Mouse (Mus musculus) heart, postnatal 0 days (tissue): ENCODE data around the gene Eif3b. TPM values are rescaled to one million over a fixed set of nuclear protein-coding genes. Genes with fewer than 3 reads are reported as not detected.

Source experiments
- ATAC-seq: fragments of 200-750 bp; cut with Nextera tagmentation; 2 replicates; pipeline ENCODE4 v1.8.0; 2017; ENCODE audit warnings: low read depth, moderate number of reproducible peaks, moderate library complexity; ENCODE audit not compliant: insufficient read depth
- DNase-seq: peaks from one replicate; pipeline ENCODE4 v3.0.0-alpha.2; 2016; ENCODE audit warnings: low spot score
- H3K27ac ChIP-seq: fragments of 300-500 bp; sonication (generic); 2 replicates; pipeline ENCODE4 v1.5.1; 2014; ENCODE audit warnings: low read depth, mild to moderate bottlenecking
- H3K27me3 ChIP-seq: fragments of 300-500 bp; sonication (generic); 2 replicates; pipeline ENCODE4 v1.6.1; 2014; ENCODE audit warnings: low read length, mixed read lengths; ENCODE audit not compliant: control insufficient read depth, insufficient read depth
- H3K36me3 ChIP-seq: fragments of 300-500 bp; sonication (generic); replicated peaks from 2 replicates; pipeline ENCODE4 v1.6.1; 2014; ENCODE audit warnings: low read length, mixed read lengths; ENCODE audit not compliant: control insufficient read depth, insufficient read depth
- H3K4me1 ChIP-seq: fragments of 300-500 bp; sonication (generic); 2 replicates; pipeline ENCODE4 v1.6.1; 2014; ENCODE audit warnings: antibody characterized with exemption; ENCODE audit not compliant: control insufficient read depth, insufficient read depth
- H3K4me2 ChIP-seq: fragments of 300-500 bp; sonication (generic); 2 replicates; pipeline ENCODE4 v1.6.1; 2014; ENCODE audit warnings: low read depth, mild to moderate bottlenecking, low read length, moderate library complexity
- H3K4me3 ChIP-seq: fragments of 300-500 bp; sonication (generic); 2 replicates; pipeline ENCODE4 v1.5.1; 2014; ENCODE audit warnings: low read depth, low read length
- H3K9ac ChIP-seq: fragments of 300-500 bp; sonication (generic); replicated peaks from 2 replicates; pipeline ENCODE4 v1.6.1; 2014; ENCODE audit warnings: low read depth, low read length, mixed read lengths
- H3K9me3 ChIP-seq: fragments of 300-500 bp; sonication (generic); replicated peaks from 2 replicates; pipeline ENCODE4 v1.6.1; 2016; ENCODE audit warnings: low read length; ENCODE audit not compliant: control insufficient read depth
- CTCF ChIP-seq: IDR thresholded peaks from 2 replicates; pipeline ENCODE4 v1.5.1; 2016; ENCODE audit warnings: antibody characterized with exemption, control low read depth, low read depth
- EP300 ChIP-seq: IDR thresholded peaks from 2 replicates; pipeline ENCODE4 v1.6.1; 2016; ENCODE audit warnings: antibody characterized with exemption, low read depth
- WGBS: fragments of 180-500 bp; shearing (Covaris S2); extraction: QIAGEN DNeasy Blood & Tissue Kit; methylation state at CpG from one replicate; pipeline ENCODE4 v1.1.7; 2014; 5-methylcytosine and 5-hydroxymethylcytosine counted together
- polyA plus RNA-seq: library from polyadenylated mRNA; unstranded; fragments of >200 nt; fragmentation: Nextera tagmentation; extraction: Ambion mirVana; gene quantifications from 2 replicates; pipeline ENCODE4 v1.2.1, GENCODE M21; 2015
- total RNA-seq: library from RNA; depleted of rRNA; stranded (reverse); fragments of >200 nt; gene quantifications from 2 replicates; pipeline ENCODE4 v1.2.3, GENCODE M21; 2014; ENCODE audit warnings: low replicate concordance

Gene Eif3b
- total and polyA plus RNA-seq, 2 experiments from 2014 or later: 37.4 to 40.0 TPM

GRCm38 (mm10) chr5:140396166-140396940, 22.8 kb upstream of the Eif3b start:
- 50% methylated on average over 8 of the region's 8 CpGs for WGBS
- no peak overlapping the region for H3K4me2 ChIP-seq
- H3K36me3 ChIP-seq: no peaks in the 10 kb centered on the region
- no peak for ATAC-seq
- no peak for DNase-seq
- no peak overlapping the region for H3K4me3 ChIP-seq
- no peaks in the 10 kb centered on the region for H3K27me3 ChIP-seq
- no peaks in the 10 kb centered on the region for H3K9me3 ChIP-seq
- no peak for TF ChIP-seq EP300
- peak; percentile 55 for TF ChIP-seq CTCF
- H3K27ac ChIP-seq: no peak overlapping the region
- no peak overlapping the region for H3K9ac ChIP-seq
- H3K4me1 ChIP-seq: no peaks in the 10 kb centered on the region

GRCm38 (mm10) chr5:140402640-140403270, 16.4 kb upstream of the Eif3b start:
- ATAC-seq (no peak), DNase-seq (no peak)
- Histone ChIP-seq H3K4me3 (no peak overlapping the region), H3K4me2 (no peak overlapping the region), H3K36me3 (no peaks in the 10 kb centered on the region), H3K27me3 (no peaks in the 10 kb centered on the region), H3K9ac (no peak overlapping the region), H3K4me1 (no peaks in the 10 kb centered on the region), H3K27ac (no peak overlapping the region), H3K9me3 (no peaks in the 10 kb centered on the region)
- no peak for TF ChIP-seq CTCF
- no peak for TF ChIP-seq EP300
- WGBS: 68% methylated on average over 4 of the region's 4 CpGs

DNA sequence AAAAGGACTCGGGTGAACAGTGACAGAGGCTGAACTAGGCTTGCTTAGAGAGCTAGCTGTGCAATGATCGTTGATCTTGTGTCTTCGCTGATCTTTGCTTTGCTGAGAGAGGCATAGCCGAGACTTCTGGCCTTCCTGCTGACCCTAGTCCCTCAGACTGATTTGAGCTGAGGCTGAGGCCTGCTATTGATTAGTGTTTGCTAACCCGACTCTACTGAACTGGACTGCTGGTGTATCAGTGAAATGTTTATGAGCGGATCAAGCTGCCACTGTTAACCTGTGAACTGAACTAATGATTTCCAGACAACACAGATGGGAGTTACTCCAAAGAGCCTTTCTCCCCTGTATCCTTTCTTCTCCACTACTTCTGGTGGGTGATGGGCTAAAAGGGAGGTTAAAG, 14.0 kb upstream of the Eif3b start:
- TF ChIP-seq EP300 (no peak), CTCF (no peak)
- Histone ChIP-seq H3K9ac (no peak overlapping the region), H3K4me3 (no peak overlapping the region), H3K4me2 (no peak overlapping the region), H3K36me3 (no peaks in the 10 kb centered on the region), H3K9me3 (no peaks in the 10 kb centered on the region), H3K4me1 (no peaks in the 10 kb centered on the region), H3K27me3 (no peaks in the 10 kb centered on the region), H3K27ac (no peak overlapping the region)
- ATAC-seq: no peak
- WGBS: 86% methylated on average over 6 of the region's 6 CpGs
- DNase-seq: no peak

- Histone ChIP-seq H3K4me2 (no peak overlapping the region), H3K4me1 (no peaks in the 10 kb centered on the region), H3K9ac (no peak overlapping the region), H3K27ac (no peak overlapping the region), H3K4me3 (no peak overlapping the region), H3K9me3 (no peaks in the 10 kb centered on the region), H3K27me3 (no peaks in the 10 kb centered on the region), H3K36me3 (no peaks in the 10 kb centered on the region)
- DNase-seq (no peak), ATAC-seq (no peak)
- TF ChIP-seq CTCF (no peak), EP300 (no peak)
- 50% methylated on average over 6 of the region's 6 CpGs for WGBS
Measured at GRCm38 (mm10) chr5:140406666-140407065, 12.5 kb upstream of the Eif3b start.

DNA sequence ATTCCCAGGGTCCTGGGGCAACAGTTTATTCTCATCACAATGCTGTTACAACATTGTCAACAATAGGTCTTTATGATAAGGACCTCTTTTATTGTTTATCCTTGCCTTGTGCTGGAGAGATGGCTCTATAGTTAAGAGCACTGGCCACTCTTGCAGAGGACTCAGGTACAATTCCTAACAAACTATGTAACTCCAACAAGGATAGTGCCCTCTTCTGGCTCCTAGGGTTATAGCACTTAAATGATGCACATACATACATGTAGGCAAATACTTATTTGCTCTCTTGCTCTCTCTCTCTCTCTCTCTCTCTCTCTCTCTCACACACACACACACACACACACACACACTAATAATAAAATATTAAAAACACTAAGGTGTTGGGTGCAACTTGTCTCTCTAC, 10.3 kb upstream of the Eif3b start:
- Histone ChIP-seq H3K27me3 (no peaks in the 10 kb centered on the region), H3K4me3 (no peak overlapping the region), H3K27ac (no peak overlapping the region), H3K9me3 (no peaks in the 10 kb centered on the region), H3K4me2 (no peak overlapping the region), H3K4me1 (no peaks in the 10 kb centered on the region), H3K9ac (no peak overlapping the region), H3K36me3 (no peaks in the 10 kb centered on the region)
- no peak for ATAC-seq
- TF ChIP-seq EP300 (no peak), CTCF (no peak)
- no peak for DNase-seq

DNA sequence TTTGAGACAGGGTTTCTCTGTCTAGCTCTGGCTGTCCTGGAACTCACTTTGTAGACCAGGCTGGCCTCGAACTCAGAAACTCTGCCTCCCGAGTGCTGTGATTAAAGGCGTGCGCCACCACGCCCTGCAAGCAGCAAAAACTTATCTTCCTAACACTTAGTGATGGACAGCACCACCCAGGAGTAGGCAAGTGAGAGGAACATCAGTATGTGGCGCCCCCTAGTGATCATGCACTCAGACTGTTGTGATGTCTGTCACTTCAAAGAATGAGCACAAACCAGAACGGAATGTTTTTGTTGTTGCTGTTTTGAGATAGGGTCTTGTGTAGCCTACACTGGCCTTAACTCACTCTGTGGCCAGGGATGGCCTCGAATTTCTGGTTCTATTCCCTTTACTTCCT, 7.8 kb upstream of the Eif3b start:
- Histone ChIP-seq H3K27ac (no peak overlapping the region), H3K4me1 (no peaks in the 10 kb centered on the region), H3K4me2 (no peak overlapping the region), H3K36me3 (no peaks in the 10 kb centered on the region), H3K27me3 (no peaks in the 10 kb centered on the region), H3K4me3 (no peak overlapping the region), H3K9me3 (no peaks in the 10 kb centered on the region), H3K9ac (no peak overlapping the region)
- peak; percentile 49; the same call in 1 of the 2 replicates for ATAC-seq
- no peak for DNase-seq
- WGBS: 27% methylated on average over 8 of the region's 8 CpGs
- TF ChIP-seq EP300: no peak
- TF ChIP-seq CTCF: peak; percentile 60
